In the genomic region with DNA sequence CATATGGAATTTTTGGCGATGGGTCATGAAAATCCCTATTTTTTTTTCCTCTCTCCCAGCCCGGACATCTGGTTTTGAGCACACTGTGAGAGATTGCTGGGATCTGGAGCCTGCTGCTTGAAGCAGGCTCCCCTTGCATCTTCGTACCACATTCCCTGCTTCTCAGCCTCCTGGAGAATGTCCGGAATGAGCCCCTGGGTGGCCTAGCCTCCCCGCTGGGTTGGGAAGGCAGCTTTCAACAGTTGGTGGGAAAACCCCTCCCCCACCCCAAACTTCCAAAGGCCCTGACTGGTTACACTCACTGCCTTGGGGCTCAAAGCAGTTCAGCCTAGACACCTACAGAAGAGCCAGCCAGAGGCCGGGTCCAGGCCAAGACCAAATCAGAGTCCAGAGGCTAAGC, we compare ENCODE assay signal across 11 mouse cellular contexts. TPM values are rescaled to one million over a fixed set of nuclear protein-coding genes. Genes with fewer than 3 reads are reported as not detected.
DNase-seq lines count a peak whose midpoint lies in the region; ATAC-seq lines count a peak whose summit lies in the region.
"Had no signal": no experiment of that assay in that cellular context is flagged by ENCODE, and none has a peak within 500 bp of the region (broad histone marks: within the 10 kb centered on the region; RNA-seq: fewer than 3 reads in every experiment).

No protein-coding gene starts in this region.

- no peak overlapping the region; the same call in 1 of the 2 replicates for H3K27ac ChIP-seq in forebrain, embryonic 14.5 days (ENCODE audit: low read depth, low read length)
- no peak overlapping the region for H3K27ac ChIP-seq in forebrain, embryonic 13.5 days
- peak overlapping the region; percentile 80 for H3K27ac ChIP-seq in lung, embryonic 16.5 days (ENCODE audit: low read length)
- H3K27ac ChIP-seq in neural tube, embryonic 13.5 days (replicated peaks): peak overlapping the region; percentile 59
- H3K27ac ChIP-seq: hindbrain, embryonic 15.5 days had no signal

- no peak overlapping the region for H3K4me3 ChIP-seq in forebrain, embryonic 14.5 days (ENCODE audit: low read depth, low read length)
- H3K4me3 ChIP-seq in forebrain, embryonic 13.5 days: no peak overlapping the region
- H3K4me3 ChIP-seq in lung, embryonic 16.5 days (ENCODE audit: low read length): no peak overlapping the region
- no peak overlapping the region for H3K4me3 ChIP-seq in neural tube, embryonic 13.5 days
- H3K4me3 ChIP-seq: hindbrain, embryonic 15.5 days had no signal

- no peaks in the 10 kb centered on the region for H3K36me3 ChIP-seq in forebrain, embryonic 14.5 days (ENCODE audit: control insufficient read depth, insufficient read depth, low read length)
- H3K36me3 ChIP-seq in forebrain, embryonic 13.5 days (ENCODE audit: poor library complexity, severe bottlenecking): no peaks in the 10 kb centered on the region
- no peaks in the 10 kb centered on the region for H3K36me3 ChIP-seq in lung, embryonic 16.5 days (ENCODE audit: control insufficient read depth, insufficient read depth, low read length)
- H3K36me3 ChIP-seq in neural tube, embryonic 13.5 days: no peaks in the 10 kb centered on the region
- H3K36me3 ChIP-seq: hindbrain, embryonic 15.5 days had no signal

- H3K27me3 ChIP-seq in forebrain, embryonic 14.5 days (replicated peaks; ENCODE audit: control insufficient read depth, insufficient read depth, low read length): no peaks in the 10 kb centered on the region
- 0 out of 2 replicates have a peak, but pooled peaks cover 5% of the 10 kb centered on the region for H3K27me3 ChIP-seq in forebrain, embryonic 13.5 days
- H3K27me3 ChIP-seq in lung, embryonic 16.5 days (ENCODE audit: control insufficient read depth, insufficient read depth, low read depth, low read length): no peaks in the 10 kb centered on the region
- peaks cover 7% of the 10 kb centered on the region; the same call in 1 of the 2 replicates for H3K27me3 ChIP-seq in neural tube, embryonic 13.5 days
- H3K27me3 ChIP-seq: hindbrain, embryonic 15.5 days had no signal

- no peak overlapping the region for H3K4me2 ChIP-seq in forebrain, embryonic 14.5 days (ENCODE audit: low read length)
- no peak overlapping the region for H3K4me2 ChIP-seq in forebrain, embryonic 13.5 days
- H3K4me2 ChIP-seq in lung, embryonic 16.5 days (ENCODE audit: low read depth, low read length): no peak overlapping the region
- no peak overlapping the region for H3K4me2 ChIP-seq in neural tube, embryonic 13.5 days
- H3K4me2 ChIP-seq: hindbrain, embryonic 15.5 days had no signal

- peak; percentile 27; the same call in 1 of the 2 replicates for ATAC-seq in forebrain, embryonic 14.5 days
- ATAC-seq in forebrain, embryonic 13.5 days: no peak
- peak; percentile 65 for ATAC-seq in lung, embryonic 16.5 days (ENCODE audit: low read depth)
- 0 out of 2 replicates have a peak, but pooled peaks have one; percentile 9 for ATAC-seq in neural tube, embryonic 13.5 days (ENCODE audit: low read depth)

- peaks cover 5% of the 10 kb centered on the region; the same call in 1 of the 2 replicates for H3K4me1 ChIP-seq in forebrain, embryonic 14.5 days (ENCODE audit: control insufficient read depth, insufficient read depth, low read length)
- peaks cover 23% of the 10 kb centered on the region for H3K4me1 ChIP-seq in forebrain, embryonic 13.5 days
- peaks cover 34% of the 10 kb centered on the region for H3K4me1 ChIP-seq in lung, embryonic 16.5 days (replicated peaks; ENCODE audit: control insufficient read depth, insufficient read depth, low read length)
- peaks cover 27% of the 10 kb centered on the region for H3K4me1 ChIP-seq in neural tube, embryonic 13.5 days (replicated peaks)

- H3K9me3 ChIP-seq in forebrain, embryonic 14.5 days (replicated peaks; ENCODE audit: control insufficient read depth, low read length): no peaks in the 10 kb centered on the region
- H3K9me3 ChIP-seq in forebrain, embryonic 13.5 days (replicated peaks): 0 out of 2 replicates have a peak, but pooled peaks cover 3% of the 10 kb centered on the region
- no peaks in the 10 kb centered on the region for H3K9me3 ChIP-seq in lung, embryonic 16.5 days (ENCODE audit: control insufficient read depth, low read length)
- 0 out of 2 replicates have a peak, but pooled peaks cover 4% of the 10 kb centered on the region for H3K9me3 ChIP-seq in neural tube, embryonic 13.5 days
- H3K9me3 ChIP-seq: hindbrain, embryonic 15.5 days had no signal

- peak; percentile 44 for DNase-seq in forebrain, embryonic 14.5 days (ENCODE audit: low spot score)
- DNase-seq in lung, postnatal 25 days (ENCODE audit: low spot score): no peak
- DNase-seq in fibroblast of lung, adult 2 months (ENCODE audit: low read depth): peak; percentile 94
- DNase-seq in frontal cortex, postnatal 14 days (ENCODE audit: low spot score in 2 of 2): no peak
- DNase-seq in cerebellum, adult 18-20 months: no peak
- DNase-seq: adrenal gland, postnatal 10 days; thymus, postnatal 14 days had no signal

- 17% methylated on average over 6 of the region's 6 CpGs for WGBS in forebrain, embryonic 14.5 days
- WGBS in forebrain, embryonic 13.5 days: 15% methylated on average over 6 of the region's 6 CpGs
- 19% methylated on average over 6 of the region's 6 CpGs for WGBS in lung, embryonic 16.5 days
- WGBS in neural tube, embryonic 13.5 days: 18% methylated on average over 6 of the region's 6 CpGs

- H3K9ac ChIP-seq in forebrain, embryonic 14.5 days (ENCODE audit: low read length): no peak overlapping the region
- H3K9ac ChIP-seq in forebrain, embryonic 13.5 days: no peak overlapping the region
- H3K9ac ChIP-seq in lung, embryonic 16.5 days (ENCODE audit: low read length): peak overlapping the region; percentile 41; the same call in 1 of the 2 replicates
- no peak overlapping the region for H3K9ac ChIP-seq in neural tube, embryonic 13.5 days
- H3K9ac ChIP-seq: hindbrain, embryonic 15.5 days had no signal

RNA-seq across cellular contexts. Expression of gene Ncor2, which starts 5.8 kb away (rescaled TPM):
- 15.1 and 22.3 TPM in 2 replicates for polyA plus RNA-seq in forebrain, embryonic 14.5 days (2014; fragmentation: Nextera tagmentation; extraction: Ambion mirVana)
- 25.6 and 27.3 TPM in 2 replicates for polyA plus RNA-seq in forebrain, embryonic 13.5 days (2015; fragmentation: Nextera tagmentation; extraction: Ambion mirVana)
- polyA plus RNA-seq in lung, embryonic 16.5 days (2015; fragmentation: Nextera tagmentation; extraction: Ambion mirVana): 20.3 and 27.3 TPM in 2 replicates
- polyA plus RNA-seq in neural tube, embryonic 13.5 days (2015; fragmentation: Nextera tagmentation; extraction: Ambion mirVana): 29.2 and 30.4 TPM in 2 replicates

Comparison
In these comparisons a context has a peak if more than half of its experiments do, and no peak if none do; other contexts are left out.
1. DNase-seq: peak in forebrain, embryonic 14.5 days (single experiment) and fibroblast of lung, adult 2 months (single experiment); none in lung, postnatal 25 days (single experiment), frontal cortex, postnatal 14 days (0 of 2) and cerebellum, adult 18-20 months (0 of 2).
2. H3K27ac ChIP-seq: peak in lung, embryonic 16.5 days (single experiment) and neural tube, embryonic 13.5 days (single experiment); none in forebrain, embryonic 14.5 days (single experiment) and forebrain, embryonic 13.5 days (single experiment).